Mouse (Mus musculus) MEL (cell line): ENCODE results near the gene Hist1h2bh. TPM values are rescaled to one million over a fixed set of nuclear protein-coding genes. Genes with fewer than 3 reads are reported as not detected.

Experiments
- DNase-seq: peaks from one replicate; pipeline ENCODE4 v3.0.0; 2011; ENCODE audit warnings: low read depth, low spot score
- H3K27ac ChIP-seq: 2 replicates; pipeline ENCODE4 v1.5.1; 2012; ENCODE audit warnings: low read depth, mild to moderate bottlenecking, control low read depth, low read length, moderate library complexity; ENCODE audit not compliant: control insufficient read depth
- H3K27me3 ChIP-seq, 2 experiments: fragments of 150-350 bp in 1 of 2; sonication (generic) in 1 of 2; 2 replicates each; pipeline ENCODE4 v1.6.1; 2012; ENCODE audit warnings: low read length in 2 of 2, mild to moderate bottlenecking in 2 of 2, improper control_type of control experiment in 1 of 2, moderate library complexity in 1 of 2; ENCODE audit not compliant: insufficient read depth in 2 of 2, control insufficient read depth in 1 of 2
- H3K36me3 ChIP-seq, 2 experiments: 2 replicates each; pipeline ENCODE4 v1.6.1; 2012 to 2014; ENCODE audit warnings: low read length in 2 of 2, improper control_type of control experiment in 1 of 2, inconsistent platforms in 1 of 2, mild to moderate bottlenecking in 1 of 2; ENCODE audit not compliant: insufficient read depth in 2 of 2, control insufficient read depth in 1 of 2
- H3K4me1 ChIP-seq, 2 experiments: fragments of 150-350 bp in 1 of 2; sonication (generic) in 1 of 2; 2 replicates each; pipeline ENCODE4 v1.6.1; 2012; ENCODE audit warnings: low read length in 2 of 2, improper control_type of control experiment in 1 of 2, mild to moderate bottlenecking in 1 of 2; ENCODE audit not compliant: insufficient read depth in 2 of 2, control insufficient read depth in 1 of 2
- H3K4me3 ChIP-seq, 2 experiments: fragments of 150-350 bp in 1 of 2; sonication (generic) in 1 of 2; 2 replicates each; pipeline ENCODE4 v1.5.1; 2012; ENCODE audit warnings: low read depth in 2 of 2, low read length in 2 of 2, mild to moderate bottlenecking in 2 of 2, moderate library complexity in 2 of 2, control low read depth in 1 of 2, improper control_type of control experiment in 1 of 2; ENCODE audit not compliant: control insufficient read depth in 1 of 2, insufficient read depth in 1 of 2
- H3K79me2 ChIP-seq: 2 replicates; pipeline ENCODE4 v1.6.1; 2012; ENCODE audit warnings: mild to moderate bottlenecking, low read length, moderate library complexity; ENCODE audit not compliant: control insufficient read depth, poor library complexity, insufficient read depth
- H3K9ac ChIP-seq: 2 replicates; pipeline ENCODE4 v1.6.1; 2012; ENCODE audit warnings: low read depth, mild to moderate bottlenecking, control low read depth, low read length, moderate library complexity; ENCODE audit not compliant: control insufficient read depth, poor library complexity, severe bottlenecking
- H3K9me3 ChIP-seq: fragments of 150-350 bp; sonication (generic); replicated peaks from 2 replicates; pipeline ENCODE4 v1.6.1; 2012; ENCODE audit warnings: mild to moderate bottlenecking, low read length, improper control_type of control experiment, moderate library complexity; ENCODE audit not compliant: insufficient read depth
- BHLHE40 ChIP-seq: IDR thresholded peaks from 2 replicates; pipeline ENCODE4 v1.6.1; 2012; ENCODE audit warnings: low read depth, mild to moderate bottlenecking, inconsistent platforms, low read length, improper control_type of control experiment, borderline replicate concordance
- E2F4 ChIP-seq: IDR thresholded peaks from 2 replicates; pipeline ENCODE4 v1.6.1; 2011; ENCODE audit warnings: low read depth, low read length, improper control_type of control experiment, borderline replicate concordance
- GABPA ChIP-seq: IDR thresholded peaks from 2 replicates; pipeline ENCODE4 v1.6.1; 2012; ENCODE audit warnings: low read depth, mild to moderate bottlenecking, inconsistent platforms, low read length, improper control_type of control experiment, moderate library complexity
- GATA1 ChIP-seq: IDR thresholded peaks from 2 replicates; pipeline ENCODE4 v1.6.1; 2011; ENCODE audit warnings: low read depth, low read length, improper control_type of control experiment
- KAT2A ChIP-seq: conservative IDR thresholded peaks from 2 replicates; pipeline ENCODE4 v1.6.1; 2012; ENCODE audit warnings: low read depth, low read length, improper control_type of control experiment, inconsistent platforms
- MAX ChIP-seq: IDR thresholded peaks from 2 replicates; pipeline ENCODE4 v1.6.1; 2011; ENCODE audit warnings: low read length, improper control_type of control experiment
- MAZ ChIP-seq: IDR thresholded peaks from 2 replicates; pipeline ENCODE4 v1.6.1; 2012; ENCODE audit warnings: low read depth, mild to moderate bottlenecking, inconsistent platforms, low read length, improper control_type of control experiment
- MXI1 ChIP-seq: IDR thresholded peaks from 2 replicates; pipeline ENCODE4 v1.6.1; 2011; ENCODE audit warnings: mild to moderate bottlenecking, low read depth, low read length, improper control_type of control experiment
- MYB ChIP-seq: IDR thresholded peaks from 2 replicates; pipeline ENCODE4 v1.6.1; 2011; ENCODE audit warnings: mild to moderate bottlenecking, low read depth, low read length, improper control_type of control experiment
- MYC ChIP-seq: IDR thresholded peaks from 2 replicates; pipeline ENCODE4 v1.6.1; 2011; ENCODE audit warnings: low read depth, mild to moderate bottlenecking, low read length, improper control_type of control experiment, moderate library complexity
- NRF1 ChIP-seq: IDR thresholded peaks from 2 replicates; pipeline ENCODE4 v1.6.1; 2014; ENCODE audit warnings: low read depth, mild to moderate bottlenecking, inconsistent platforms, low read length, improper control_type of control experiment, moderate library complexity; ENCODE audit not compliant: poor library complexity, insufficient read depth, severe bottlenecking
- POLR2A ChIP-seq, 2 experiments: IDR thresholded peaks; 2 replicates each; pipeline ENCODE4 v1.6.1; 2011 to 2012; ENCODE audit warnings: low read length in 2 of 2, mild to moderate bottlenecking in 2 of 2, control low read depth in 1 of 2, improper control_type of control experiment in 1 of 2, low read depth in 1 of 2, moderate library complexity in 1 of 2; ENCODE audit not compliant: control insufficient read depth in 1 of 2, insufficient read depth in 1 of 2, poor library complexity in 1 of 2
- POLR2AphosphoS2 ChIP-seq: IDR thresholded peaks from 2 replicates; pipeline ENCODE4 v1.6.1; 2011; ENCODE audit warnings: low read length, improper control_type of control experiment
- RAD21 ChIP-seq: IDR thresholded peaks from 2 replicates; pipeline ENCODE4 v1.6.1; 2011; ENCODE audit warnings: mild to moderate bottlenecking, low read depth, low read length, improper control_type of control experiment
- RCOR1 ChIP-seq: IDR thresholded peaks from 2 replicates; pipeline ENCODE4 v1.6.1; 2012; ENCODE audit warnings: low read depth, mild to moderate bottlenecking, inconsistent platforms, low read length, improper control_type of control experiment
- SIN3A ChIP-seq: IDR thresholded peaks from 2 replicates; pipeline ENCODE4 v1.6.1; 2012; ENCODE audit warnings: low read length, improper control_type of control experiment, inconsistent platforms
- TAL1 ChIP-seq: IDR thresholded peaks from 2 replicates; pipeline ENCODE4 v1.6.1; 2012; ENCODE audit warnings: mild to moderate bottlenecking, inconsistent platforms, low read length, moderate library complexity, mixed read lengths
- TBP ChIP-seq: IDR thresholded peaks from 2 replicates; pipeline ENCODE4 v1.8.0; 2011; ENCODE audit warnings: low read depth, low read length, improper control_type of control experiment
- UBTF ChIP-seq: IDR thresholded peaks from 2 replicates; pipeline ENCODE4 v1.6.1; 2012; ENCODE audit warnings: low read depth, mild to moderate bottlenecking, inconsistent platforms, low read length, improper control_type of control experiment, moderate library complexity, borderline replicate concordance; ENCODE audit not compliant: insufficient read depth
- ZC3H11A ChIP-seq: IDR thresholded peaks from 2 replicates; pipeline ENCODE4 v1.6.1; 2012; ENCODE audit warnings: low read depth, mild to moderate bottlenecking, inconsistent platforms, low read length, improper control_type of control experiment
- ZMIZ1 ChIP-seq: IDR thresholded peaks from 2 replicates; pipeline ENCODE4 v1.6.1; 2012; ENCODE audit warnings: low read depth, mild to moderate bottlenecking, inconsistent platforms, low read length, improper control_type of control experiment, moderate library complexity
- ZNF384 ChIP-seq: IDR thresholded peaks from 2 replicates; pipeline ENCODE4 v1.6.1; 2012; ENCODE audit warnings: low read depth, mild to moderate bottlenecking, inconsistent platforms, low read length, improper control_type of control experiment
- polyA plus RNA-seq, 2 experiments: library from polyadenylated mRNA; stranded (reverse) in 1 of 2; unstranded in 1 of 2; fragments of >175 nt in 1 of 2; fragments of >200 nt in 1 of 2; gene quantifications; 2 replicates each; pipeline versions ENCODE4 v1.2.1 to v1.2.4; 2012; ENCODE audit warnings: low replicate concordance in 2 of 2, low read depth in 1 of 2; ENCODE audit not compliant: insufficient read length in 2 of 2, insufficient read depth in 1 of 2, missing spikeins in 1 of 2
- total RNA-seq: library from RNA; depleted of rRNA; stranded (reverse); fragments of 300-350 nt; gene quantifications from 2 replicates; pipeline ENCODE4 v1.2.3, GENCODE M21; 2012

Gene Hist1h2bh
- total and polyA plus RNA-seq, 3 experiments = 0.70 to 275 TPM; not detected in 1

DNA sequence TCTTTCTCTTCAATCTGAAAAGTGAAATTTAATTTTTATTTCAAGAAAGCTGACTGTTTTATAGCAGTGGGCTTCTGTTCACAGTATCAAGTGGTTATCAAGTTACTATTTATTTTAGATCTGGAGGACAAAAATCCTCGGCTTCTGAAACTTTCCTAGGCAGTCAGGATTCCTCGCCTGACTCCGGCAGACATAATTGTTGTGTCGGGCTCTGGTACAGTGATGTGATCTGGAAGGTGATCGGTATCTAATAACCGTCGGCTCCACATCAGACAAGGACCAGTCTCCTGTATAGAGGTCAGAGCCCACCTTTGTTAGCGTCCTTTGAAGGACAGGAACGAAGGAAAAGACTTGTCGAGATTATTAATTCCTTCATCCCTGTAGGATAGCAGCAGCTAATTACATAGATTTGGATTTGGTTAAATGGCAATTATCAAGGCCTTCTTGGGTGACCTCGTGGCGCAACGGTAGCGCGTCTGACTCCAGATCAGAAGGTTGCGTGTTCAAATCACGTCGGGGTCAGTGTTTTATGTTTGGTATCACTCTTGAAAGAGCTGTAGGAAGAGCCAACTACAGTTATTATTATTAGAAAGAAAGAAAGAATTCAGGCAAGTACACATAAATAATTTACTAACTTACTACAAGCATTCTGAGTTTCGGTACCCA lies 45.4 kb downstream of the Hist1h2bh start:
- peaks cover 0 to 3% of the 10 kb centered on the region in 2 experiments; a peak in 1 of 4 replicates for H3K4me1 ChIP-seq
- no peak overlapping the region for H3K27ac ChIP-seq
- no peak for TF ChIP-seq BHLHE40
- peak; percentile 41; the same call in 1 of the 2 replicates for TF ChIP-seq GATA1
- peak; percentile 100 for TF ChIP-seq TBP
- TF ChIP-seq, all 39 proteins: peak for 2
- DNase-seq = peak; percentile 87
- peaks cover 0 to 8% of the 10 kb centered on the region in 2 experiments; a peak in 2 of 4 replicates for H3K36me3 ChIP-seq
- H3K9me3 ChIP-seq = no peaks in the 10 kb centered on the region
- H3K79me2 ChIP-seq = no peaks in the 10 kb centered on the region
- peak overlapping the region; percentile 56 to 68 for H3K4me3 ChIP-seq
- H3K9ac ChIP-seq = peak overlapping the region; percentile 19; the same call in 1 of the 2 replicates
- no peaks in the 10 kb centered on the region for H3K27me3 ChIP-seq

DNA sequence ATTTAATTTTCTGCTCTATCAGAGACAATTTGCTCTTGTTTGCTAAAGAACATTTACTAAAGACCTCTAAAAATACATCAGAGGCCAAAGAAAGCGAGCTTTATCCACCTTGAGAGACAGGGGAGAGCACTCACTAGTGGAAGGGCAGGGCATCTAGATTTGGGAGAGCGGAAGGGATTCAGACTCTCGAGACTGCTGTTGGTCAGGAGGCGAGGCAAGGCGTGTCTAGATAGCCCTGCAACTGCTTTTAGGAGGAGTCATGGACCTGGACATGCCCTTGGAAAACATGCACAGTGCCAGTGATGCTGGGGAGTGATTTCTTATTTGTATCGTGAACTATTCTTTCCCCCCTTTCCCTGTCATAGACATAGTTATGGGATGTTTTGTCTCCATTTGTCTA lies 47.7 kb downstream of the Hist1h2bh start:
- H3K79me2 ChIP-seq = no peaks in the 10 kb centered on the region
- TF ChIP-seq MAZ (no peak), BHLHE40 (no peak), UBTF (no peak), TAL1 (no peak), POLR2A (IDR thresholded peaks at IDR 0.05; ENCODE audit: control insufficient read depth in 1 of 2, insufficient read depth in 1 of 2, low read depth in 1 of 2, low read length in 2 of 2, poor library complexity in 1 of 2) (no peak), MYC (no peak)
- TF ChIP-seq, all 39 proteins: peak for 0
- H3K27ac ChIP-seq = no peak overlapping the region
- no peaks in the 10 kb centered on the region for H3K9me3 ChIP-seq
- DNase-seq = no peak
- peaks cover 0 to 18% of the 10 kb centered on the region in 2 experiments; a peak in 2 of 4 replicates for H3K36me3 ChIP-seq
- H3K4me1 ChIP-seq = peaks cover 7% of the 10 kb centered on the region in 2 experiments
- H3K9ac ChIP-seq = no peak overlapping the region
- no peaks in the 10 kb centered on the region for H3K27me3 ChIP-seq
- H3K4me3 ChIP-seq = no peak overlapping the region

DNA sequence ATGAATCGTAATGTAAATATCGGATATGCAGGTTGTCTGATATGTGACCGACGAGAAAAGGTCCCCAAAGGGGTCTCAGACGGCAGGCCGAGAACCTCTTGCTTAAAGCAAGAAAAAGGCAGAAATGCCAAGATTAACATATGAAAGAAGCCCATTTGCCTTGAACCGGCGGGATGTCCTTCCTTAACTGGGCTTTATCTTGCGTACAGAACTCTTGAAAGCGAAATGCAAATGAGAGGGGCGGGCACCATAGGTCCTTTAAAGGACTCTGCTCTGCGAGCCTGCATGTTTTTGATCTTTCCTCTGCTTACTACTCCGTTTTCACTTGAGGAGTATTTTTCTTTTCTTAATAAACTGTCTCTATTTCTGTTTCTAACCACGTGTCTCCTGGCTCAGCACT lies 51.2 kb downstream of the Hist1h2bh start:
- DNase-seq = peak; percentile 68
- no peak for TF ChIP-seq POLR2AphosphoS2
- TF ChIP-seq MYB = no peak
- no peak for TF ChIP-seq UBTF
- no peak for TF ChIP-seq MAZ
- no peak for TF ChIP-seq RCOR1
- no peak for TF ChIP-seq ZC3H11A
- TF ChIP-seq SIN3A = peak; percentile 42; the same call in 1 of the 2 replicates
- TF ChIP-seq TAL1 = no peak
- no peak for TF ChIP-seq RAD21
- TF ChIP-seq KAT2A = no peak
- TF ChIP-seq TBP = 0 out of 2 replicates have a peak, but pooled peaks have one; percentile 26
- peak; percentile 30; the same call in 1 of the 2 replicates for TF ChIP-seq MAX
- 0 out of 2 replicates have a peak, but pooled peaks have one; percentile 30 for TF ChIP-seq GATA1
- no peak for TF ChIP-seq MXI1
- TF ChIP-seq E2F4 = no peak
- TF ChIP-seq ZNF384 = no peak
- TF ChIP-seq ZMIZ1 = no peak
- TF ChIP-seq NRF1 = no peak
- TF ChIP-seq GABPA = no peak
- Histone ChIP-seq H3K36me3 (peaks cover 0 to 13% of the 10 kb centered on the region in 2 experiments; a peak in 2 of 4 replicates), H3K79me2 (no peaks in the 10 kb centered on the region), H3K4me1 (peaks cover 4 to 7% of the 10 kb centered on the region in 2 experiments), H3K27ac (no peak overlapping the region), H3K4me3 (peak overlapping the region; percentile 44 to 47), H3K27me3 (peaks cover 0 to 2% of the 10 kb centered on the region in 2 experiments; a peak in 2 of 4 replicates), H3K9ac (0 out of 2 replicates have a peak overlapping the region, but pooled peaks have one; percentile 34), H3K9me3 (no peaks in the 10 kb centered on the region)
